Mouse (Mus musculus) thymus, postnatal 4 days (tissue): Measurements from ENCODE around the gene Xpo6.

Source experiments
- DNase-seq: peaks from one replicate; pipeline ENCODE4 v3.0.0; 2021

Xpo6 gene

DNA sequence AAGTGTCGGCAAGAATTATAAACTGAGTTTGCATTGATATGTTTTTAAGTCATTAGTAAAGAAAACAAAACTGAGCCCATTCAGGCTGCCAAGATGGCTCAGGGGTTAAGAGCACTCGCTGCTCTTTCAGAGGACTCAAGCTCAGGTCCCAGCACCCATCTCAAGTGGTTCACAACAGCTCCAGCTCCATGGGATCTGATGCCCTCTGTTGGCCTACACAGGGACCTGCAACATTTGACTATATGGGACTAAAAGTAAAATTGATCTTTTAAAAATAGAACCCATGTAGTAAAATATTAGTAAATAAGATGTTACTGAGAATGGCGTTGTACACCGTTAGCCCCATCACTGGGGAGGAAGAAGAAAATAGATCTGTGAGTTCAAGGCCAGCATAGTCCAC, 130.0 kb downstream of the Xpo6 start:
- no peak for DNase-seq

- DNase-seq, result no peak
Observed at GRCm38 (mm10) chr7:126066777-126067176, 133.5 kb downstream of the Xpo6 start.

DNA sequence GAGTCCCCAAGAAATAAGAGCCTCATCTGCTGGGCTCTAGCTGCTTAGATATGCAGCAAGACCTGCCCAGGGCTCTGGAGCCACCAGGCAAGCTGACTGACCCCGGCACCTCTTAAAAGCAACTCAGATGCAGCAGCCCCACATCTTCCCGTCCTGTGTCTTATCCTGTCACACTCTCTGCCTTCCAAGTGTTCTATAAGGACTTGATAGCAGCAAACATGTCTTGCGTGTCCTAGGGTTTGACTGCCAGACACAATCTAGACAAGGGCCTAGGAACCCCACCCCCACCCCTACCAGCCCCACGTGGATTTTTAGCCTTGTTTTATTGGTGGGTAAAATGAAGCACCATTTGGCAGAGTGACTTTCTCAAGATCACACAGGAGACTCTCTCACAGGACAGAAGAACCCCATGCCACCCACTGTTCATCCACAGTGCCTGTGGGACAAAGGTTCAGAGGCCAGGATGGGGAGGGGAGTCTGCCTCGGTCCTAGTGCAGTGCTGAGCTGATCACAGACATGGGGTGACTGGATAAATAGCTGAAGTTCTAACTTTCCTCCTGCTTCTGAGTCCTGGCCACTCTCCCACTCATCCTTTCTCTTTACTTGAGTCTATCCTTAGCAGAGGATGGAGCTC, 134.9 kb downstream of the Xpo6 start:
- no peak for DNase-seq

- DNase-seq, result no peak
Observed at GRCm38 (mm10) chr7:126062228-126062627, 138.1 kb downstream of the Xpo6 start.

DNA sequence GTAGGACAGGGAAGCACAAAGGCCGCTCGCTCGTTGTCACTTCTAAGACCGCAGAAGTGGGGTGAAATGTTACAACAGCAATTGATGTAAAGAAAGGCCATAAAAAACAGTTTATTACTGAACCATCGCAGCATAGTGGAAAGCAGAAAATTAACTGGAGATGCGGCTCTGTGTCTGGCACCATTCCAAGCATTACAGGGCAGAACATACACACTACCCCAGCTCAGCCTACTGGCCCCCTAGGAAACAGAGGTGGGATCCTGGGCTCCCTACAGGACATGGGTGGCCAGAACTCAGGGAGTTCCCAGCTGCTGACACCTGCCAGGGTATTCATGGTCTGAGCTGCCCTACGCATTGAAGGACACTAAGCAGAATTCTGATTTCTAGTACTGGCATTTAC, 141.4 kb downstream of the Xpo6 start:
- no peak for DNase-seq

DNA sequence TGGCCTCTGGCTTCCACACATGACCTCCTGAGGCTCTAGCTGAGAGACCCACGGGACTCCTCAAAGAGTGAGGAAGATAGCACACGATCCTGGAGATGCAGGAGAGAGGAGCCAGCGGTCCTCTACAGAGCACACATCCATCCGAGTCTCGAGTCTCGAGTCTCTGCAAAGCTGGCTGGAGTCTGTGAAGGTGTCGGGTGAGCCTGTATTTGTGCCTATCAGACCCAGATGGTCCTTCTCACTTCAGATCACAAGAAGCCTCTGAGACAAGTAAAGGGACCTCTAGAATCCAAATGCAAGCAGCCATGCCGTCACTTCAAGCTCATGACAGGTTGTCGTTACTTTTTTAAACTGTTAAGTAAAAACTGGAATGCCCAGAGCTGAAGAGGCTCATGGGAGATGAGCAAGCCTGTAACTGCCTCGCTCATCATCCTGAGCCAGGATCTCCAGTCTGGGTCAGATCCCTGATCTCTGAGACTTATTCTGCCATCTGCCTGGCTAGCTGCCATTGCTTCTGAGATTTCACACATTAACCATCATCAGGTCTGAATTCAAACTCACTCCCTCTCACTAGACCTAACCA, 142.9 kb downstream of the Xpo6 start:
- DNase-seq, result no peak

DNA sequence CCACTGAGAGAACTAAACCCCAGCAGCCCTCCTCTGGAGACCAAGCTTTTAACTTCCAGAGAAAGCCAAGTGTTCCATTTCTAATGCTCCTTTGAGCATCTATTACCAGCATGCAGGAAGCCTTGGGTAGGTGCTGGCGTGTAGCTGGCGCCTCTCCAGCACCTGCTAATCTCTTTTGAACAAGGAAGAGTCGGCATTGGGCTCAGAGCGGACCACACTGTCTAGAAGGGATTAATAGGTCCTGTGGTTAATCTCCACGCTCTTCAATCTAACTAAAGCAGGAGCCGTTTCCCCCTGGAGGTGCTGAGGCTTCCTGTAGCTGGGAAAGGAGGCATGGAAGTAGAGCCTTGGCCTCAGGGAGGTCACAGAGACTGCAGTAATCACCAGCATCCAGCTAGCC, 145.7 kb downstream of the Xpo6 start:
- DNase-seq, result no peak

GRCm38 (mm10) chr7:126053618-126054017, 146.7 kb downstream of the Xpo6 start:
- no peak for DNase-seq

DNA sequence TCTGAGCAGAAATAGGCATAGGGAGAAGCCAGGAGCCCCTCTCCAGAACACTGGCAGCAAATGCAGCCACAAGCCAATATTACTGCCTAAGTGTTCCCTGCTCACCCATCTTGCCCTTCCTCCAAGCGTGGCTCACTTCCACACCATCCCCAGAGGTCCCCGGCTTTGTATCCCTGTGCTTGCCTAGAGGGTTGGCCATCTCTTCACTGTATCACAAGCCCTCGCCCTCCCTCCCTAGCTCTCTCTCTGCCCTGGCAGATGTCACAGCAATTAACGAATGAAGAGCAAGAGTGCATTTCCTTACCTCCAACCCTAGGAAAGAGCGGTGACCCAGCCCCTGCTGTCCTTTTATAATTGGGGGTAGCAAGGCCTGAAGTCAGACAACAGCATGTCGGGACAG, 148.4 kb downstream of the Xpo6 start:
- DNase-seq, result no peak
